Mouse (Mus musculus): ENCODE measurements around the gene Gm3149. TPM values are rescaled to one million over a fixed set of nuclear protein-coding genes. Genes with fewer than 3 reads are reported as not detected.
"Not testable (repeated sequence)": the region's sequence is repeated elsewhere in the genome, so short reads cannot be mapped to it uniquely, and the experiment has no call there.

Gene Gm3149
- not detected in 2 replicates for polyA plus RNA-seq (2012; rRNA removed)

DNA sequence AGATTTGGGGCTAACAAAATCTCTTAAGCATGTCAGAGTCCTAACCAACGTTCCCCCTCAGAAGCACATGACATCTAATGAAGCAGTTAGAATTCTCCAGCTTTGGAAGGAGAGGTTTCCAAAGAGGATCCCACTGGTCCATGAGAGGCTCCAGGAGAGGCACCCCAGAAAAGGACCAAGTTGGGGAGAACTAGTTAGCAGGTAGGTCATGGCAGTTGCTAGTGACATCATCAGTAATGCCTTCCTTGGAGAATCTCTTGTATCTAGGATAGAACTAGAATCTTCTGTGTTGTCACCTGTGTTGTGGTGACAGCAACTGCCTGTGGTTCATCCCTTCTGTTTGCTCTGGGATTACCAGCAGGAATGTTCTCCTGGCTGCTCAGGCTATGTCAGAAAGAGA, at the start of gene Gm3149:
Gene Gm3149 (plus strand): TSS at position 301 of the 400 bp plus-strand sequence.
- H3K27me3 ChIP-seq (replicated peaks; ENCODE audit: control insufficient read depth, insufficient read depth, low read length); H3K36me3 ChIP-seq (ENCODE audit: control insufficient read depth, insufficient read depth, low read length); H3K4me1 ChIP-seq (ENCODE audit: control insufficient read depth, insufficient read depth, low read length); H3K27ac ChIP-seq (ENCODE audit: insufficient read depth, low read depth, low read length); DNase-seq; H3K4me3 ChIP-seq (ENCODE audit: insufficient read depth, low read depth, low read length): not testable (repeated sequence)
- no CpG with 5 or more reads among the region's 1 CpGs for WGBS

DNA sequence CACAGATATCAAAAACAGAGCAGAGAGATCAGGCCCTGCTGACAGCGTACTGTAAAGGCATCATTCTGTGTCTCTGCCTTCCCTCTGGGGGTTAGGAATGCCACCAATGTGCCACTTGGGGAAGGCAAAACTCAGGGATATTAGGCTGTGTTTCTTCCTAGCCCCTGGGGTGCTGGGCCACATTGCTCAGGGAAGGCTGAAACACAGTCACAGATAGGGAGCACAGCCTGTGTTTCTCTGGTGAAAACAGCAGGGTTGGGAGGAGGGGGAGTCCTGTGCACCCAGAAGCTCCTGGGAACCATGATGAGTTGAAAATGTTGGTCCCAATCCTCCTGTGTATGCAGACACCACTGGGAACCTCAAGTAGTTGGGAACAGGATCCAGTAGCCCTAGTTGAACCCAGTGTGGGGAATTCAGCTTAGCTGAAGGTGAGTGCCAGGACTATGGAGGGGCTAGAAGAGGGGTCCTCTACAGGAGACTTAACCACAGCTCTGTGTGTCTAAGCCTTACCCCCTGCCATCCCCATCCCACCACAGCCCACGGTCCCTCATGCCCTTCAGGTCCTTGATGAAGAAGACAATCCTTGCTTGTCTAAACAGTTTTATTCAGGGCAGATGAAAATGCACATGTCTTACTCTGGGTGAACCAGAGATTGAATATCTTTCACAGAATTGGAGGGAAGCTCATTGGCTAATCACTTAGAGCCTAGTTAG, 47.7 kb upstream of the Gm3149 start:
- H3K4me3 ChIP-seq (ENCODE audit: insufficient read depth, low read depth, low read length); DNase-seq; H3K27me3 ChIP-seq (replicated peaks; ENCODE audit: control insufficient read depth, insufficient read depth, low read length); H3K4me1 ChIP-seq (ENCODE audit: control insufficient read depth, insufficient read depth, low read length); H3K27ac ChIP-seq (ENCODE audit: insufficient read depth, low read depth, low read length); H3K36me3 ChIP-seq (ENCODE audit: control insufficient read depth, insufficient read depth, low read length): not testable (repeated sequence)
- WGBS = 90% methylated on average over 2 of the region's 2 CpGs

- not testable (repeated sequence) for H3K27me3 ChIP-seq (replicated peaks; ENCODE audit: control insufficient read depth, insufficient read depth, low read length); H3K4me3 ChIP-seq (ENCODE audit: insufficient read depth, low read depth, low read length); DNase-seq; H3K36me3 ChIP-seq (ENCODE audit: control insufficient read depth, insufficient read depth, low read length); H3K27ac ChIP-seq (ENCODE audit: insufficient read depth, low read depth, low read length); H3K4me1 ChIP-seq (ENCODE audit: control insufficient read depth, insufficient read depth, low read length)
- WGBS = 77% methylated on average over 3 of the region's 3 CpGs
Measured at GRCm38 (mm10) chr14:4279828-4280227, 37.3 kb upstream of the Gm3149 start.

DNA sequence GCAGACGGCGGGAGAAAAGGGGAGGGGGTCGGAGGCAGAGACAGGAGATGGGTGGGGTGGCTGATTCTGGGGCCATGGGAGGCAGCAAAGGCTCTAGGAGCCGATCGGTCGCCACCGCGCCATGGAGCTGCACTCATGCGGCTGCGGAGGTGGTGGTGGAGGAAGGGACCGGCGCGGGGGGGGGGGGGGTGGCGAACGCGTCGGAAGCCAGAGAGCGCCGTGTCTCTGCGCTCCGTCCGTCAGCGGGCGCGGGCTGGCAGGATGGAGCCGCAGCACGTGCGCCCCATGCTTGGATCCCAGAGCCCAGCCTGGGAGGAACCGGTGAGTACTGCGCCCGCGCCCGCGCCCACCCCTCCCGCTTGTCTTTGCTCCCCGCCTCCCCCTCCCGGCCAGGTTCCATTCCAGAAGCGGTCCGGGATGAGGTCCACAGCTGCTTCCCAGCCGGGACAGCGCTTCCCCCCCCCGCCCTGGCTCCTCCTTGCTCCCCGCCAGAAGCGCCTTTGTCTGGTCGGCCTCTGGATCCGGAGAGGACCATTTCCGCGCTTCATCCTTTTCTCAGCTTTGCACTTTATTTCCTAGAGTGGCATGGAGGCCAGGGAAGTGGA, 17.5 kb downstream of the Gm3149 start, which contains the start of gene 2610042L04Rik:
Gene 2610042L04Rik (plus strand): TSS at position 288 of the 605 bp plus-strand sequence.
- H3K36me3 ChIP-seq (ENCODE audit: control insufficient read depth, insufficient read depth, low read length); H3K4me1 ChIP-seq (ENCODE audit: control insufficient read depth, insufficient read depth, low read length); H3K27me3 ChIP-seq (replicated peaks; ENCODE audit: control insufficient read depth, insufficient read depth, low read length); DNase-seq; H3K27ac ChIP-seq (ENCODE audit: insufficient read depth, low read depth, low read length); H3K4me3 ChIP-seq (ENCODE audit: insufficient read depth, low read depth, low read length): not testable (repeated sequence)
- WGBS = 1% methylated on average over 40 of the region's 48 CpGs

DNA sequence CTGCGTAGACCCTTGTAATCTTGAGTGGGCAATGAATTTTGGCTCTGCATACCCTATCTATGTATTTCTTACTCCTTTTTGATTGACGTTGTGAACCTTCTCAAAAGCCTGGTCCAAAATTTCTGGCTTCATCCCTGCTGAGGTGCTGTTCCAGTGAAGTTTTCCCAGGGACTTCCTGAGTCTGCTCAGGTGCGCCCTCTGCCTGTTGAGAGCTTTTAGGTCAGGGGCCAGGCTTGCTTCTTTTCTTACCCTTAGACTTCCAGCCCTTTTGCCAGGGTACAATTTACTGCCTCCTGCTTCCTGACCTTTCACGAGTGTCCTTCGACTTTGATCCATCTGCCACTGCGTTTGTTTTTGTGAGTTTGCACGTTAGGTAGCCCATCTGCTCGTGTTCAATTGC, 18.4 kb downstream of the Gm3149 start:
- H3K36me3 ChIP-seq (ENCODE audit: control insufficient read depth, insufficient read depth, low read length); DNase-seq; H3K27ac ChIP-seq (ENCODE audit: insufficient read depth, low read depth, low read length); H3K4me1 ChIP-seq (ENCODE audit: control insufficient read depth, insufficient read depth, low read length); H3K4me3 ChIP-seq (ENCODE audit: insufficient read depth, low read depth, low read length); H3K27me3 ChIP-seq (replicated peaks; ENCODE audit: control insufficient read depth, insufficient read depth, low read length): not testable (repeated sequence)
- WGBS = 2% methylated on average over 8 of the region's 8 CpGs

DNA sequence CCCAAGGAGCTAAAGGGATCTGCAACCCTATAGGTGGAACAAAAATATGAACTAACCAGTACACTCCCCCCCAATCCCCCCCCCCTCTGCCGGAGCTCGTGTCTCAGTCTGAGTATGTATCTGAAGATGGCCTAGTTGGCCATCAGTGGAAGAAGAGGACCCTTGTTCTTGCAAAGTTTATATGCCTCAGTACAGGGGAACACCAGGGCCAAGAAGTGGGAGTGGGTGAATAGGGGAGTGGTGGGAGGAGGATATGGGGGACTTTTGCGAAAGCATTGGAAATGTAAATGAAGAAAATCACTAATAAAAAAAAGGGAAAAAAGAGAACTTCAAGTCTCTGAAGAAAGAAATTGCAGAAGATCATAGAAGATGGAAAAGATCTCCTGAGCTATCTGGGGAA, 51.9 kb downstream of the Gm3149 start:
- not testable (repeated sequence) for DNase-seq; H3K4me1 ChIP-seq (ENCODE audit: control insufficient read depth, insufficient read depth, low read length); H3K27ac ChIP-seq (ENCODE audit: insufficient read depth, low read depth, low read length); H3K27me3 ChIP-seq (replicated peaks; ENCODE audit: control insufficient read depth, insufficient read depth, low read length); H3K36me3 ChIP-seq (ENCODE audit: control insufficient read depth, insufficient read depth, low read length); H3K4me3 ChIP-seq (ENCODE audit: insufficient read depth, low read depth, low read length)
- 82% methylated on average over 3 of the region's 3 CpGs for WGBS

DNA sequence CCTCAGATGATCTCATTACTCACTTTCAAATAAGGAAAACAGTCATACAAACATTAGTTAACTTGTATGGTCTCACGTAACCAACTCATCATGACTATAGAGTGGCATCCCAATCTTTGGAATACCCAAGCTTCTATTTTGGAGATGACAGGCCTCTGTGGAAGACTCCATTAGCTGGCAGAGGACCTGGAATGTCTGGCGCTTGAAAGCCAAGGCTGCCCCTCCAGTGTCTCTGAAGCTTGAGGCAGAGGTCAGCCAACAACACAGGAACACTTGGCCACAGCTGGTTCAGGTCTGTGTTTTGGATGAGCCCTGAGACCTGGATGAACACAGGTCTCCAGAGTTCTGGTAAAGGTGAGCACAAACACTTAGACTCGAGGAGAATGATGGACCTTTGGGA, 52.6 kb downstream of the Gm3149 start:
- H3K36me3 ChIP-seq (ENCODE audit: control insufficient read depth, insufficient read depth, low read length); H3K4me3 ChIP-seq (ENCODE audit: insufficient read depth, low read depth, low read length); H3K27me3 ChIP-seq (replicated peaks; ENCODE audit: control insufficient read depth, insufficient read depth, low read length); H3K27ac ChIP-seq (ENCODE audit: insufficient read depth, low read depth, low read length); H3K4me1 ChIP-seq (ENCODE audit: control insufficient read depth, insufficient read depth, low read length); DNase-seq: not testable (repeated sequence)
- 80% methylated on average over 3 of the region's 3 CpGs for WGBS

Other genes starting within 250 kb of the Gm3149 start
- gene Gm3115, start 233.2 kb upstream of the Gm3149 start, polyA plus RNA-seq (2012; rRNA removed) = not detected in 2 replicates
- not detected in 2 replicates for gene Gm8108, start 206.8 kb upstream of the Gm3149 start, polyA plus RNA-seq (2012; rRNA removed)
- gene Gm3127, start 152.3 kb upstream of the Gm3149 start, polyA plus RNA-seq (2012; rRNA removed) = not detected in 2 replicates
- gene Gm2974, start 134.7 kb upstream of the Gm3149 start, polyA plus RNA-seq (2012; rRNA removed) = 0.04 TPM in 1 of 2 replicates, not detected in the other
- gene Gm3138, start 67.7 kb upstream of the Gm3149 start, polyA plus RNA-seq (2012; rRNA removed) = not detected in 2 replicates
- 0.05 TPM in 1 of 2 replicates, not detected in the other for gene 2610042L04Rik, start 17.5 kb downstream of the Gm3149 start, polyA plus RNA-seq (2012; rRNA removed)
- not detected in 2 replicates for gene Gm3159, start 80.2 kb downstream of the Gm3149 start, polyA plus RNA-seq (2012; rRNA removed)
- gene Gm3164, start 98.2 kb downstream of the Gm3149 start, polyA plus RNA-seq (2012; rRNA removed) = not detected in 2 replicates
- gene Gm3173, start 113.7 kb downstream of the Gm3149 start, polyA plus RNA-seq (2012; rRNA removed) = not detected in 2 replicates
- gene Gm3182, start 164.5 kb downstream of the Gm3149 start, polyA plus RNA-seq (2012; rRNA removed) = not detected in 2 replicates
- gene Gm3047, start 238.1 kb downstream of the Gm3149 start, polyA plus RNA-seq (2012; rRNA removed) = not detected in 2 replicates